Mouse (Mus musculus) gastrocnemius, adult 8-10 months (tissue): Measurements from ENCODE around the gene Gm9774. TPM values are rescaled to one million over a fixed set of nuclear protein-coding genes. Genes with fewer than 3 reads are reported as not detected.

Experiments
- DNase-seq, 2 experiments: peaks; one replicate each; pipeline ENCODE4 v3.0.0; 2022; ENCODE audit warnings: low spot score in 2 of 2
- total RNA-seq, 4 experiments: library from RNA; stranded (reverse); gene quantifications; 2 replicates each; pipeline ENCODE4 v1.2.4; 2022

Gene Gm9774
- 1 to 10 TPM in 3 of 4 experiments, not detected in 1; 2.7 to 4.8 (median 4.7) TPM for total RNA-seq

DNA sequence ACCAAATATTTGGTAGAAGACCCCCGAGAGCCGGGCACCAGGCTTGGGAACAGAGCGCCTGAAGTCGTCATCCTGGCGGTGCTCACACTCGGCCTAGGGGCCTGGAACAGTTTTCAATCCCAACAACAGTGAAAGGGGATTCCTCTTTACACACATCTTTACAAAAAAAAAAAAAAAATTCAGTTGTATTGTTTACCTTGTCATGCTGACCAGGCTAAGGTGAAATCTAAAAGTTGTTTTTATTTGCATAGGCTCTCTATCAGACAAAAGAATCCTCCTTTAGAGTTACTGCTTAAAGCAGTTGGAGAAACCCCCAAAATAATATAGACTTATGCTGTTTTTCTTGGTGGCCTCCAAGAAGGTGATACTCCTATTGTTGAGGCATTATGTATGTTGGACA lies at the start of gene Gm9774:
Gene Gm9774 (minus strand): TSS at position 101 of the 400 bp plus-strand sequence.
- no peak for DNase-seq

DNA sequence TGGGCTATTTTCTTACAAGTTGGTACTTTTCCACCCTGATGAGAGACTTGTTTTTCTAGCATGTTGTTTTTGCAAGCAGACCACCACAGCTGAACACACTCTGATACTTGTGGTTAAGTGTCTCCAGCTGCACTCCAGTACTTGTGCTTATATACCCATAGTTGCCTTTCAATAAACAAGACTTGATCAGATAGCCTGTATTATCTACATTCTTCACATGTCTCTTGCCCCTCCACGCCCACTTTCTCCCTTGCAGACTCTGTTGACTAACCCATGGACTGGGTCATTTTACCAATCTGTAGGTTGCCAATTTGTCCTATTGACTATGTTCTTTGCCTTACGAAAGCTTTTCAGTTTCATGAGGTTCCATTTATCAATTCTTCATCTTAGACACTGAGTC lies 40.9 kb upstream of the Gm9774 start:
- no peak for DNase-seq

DNA sequence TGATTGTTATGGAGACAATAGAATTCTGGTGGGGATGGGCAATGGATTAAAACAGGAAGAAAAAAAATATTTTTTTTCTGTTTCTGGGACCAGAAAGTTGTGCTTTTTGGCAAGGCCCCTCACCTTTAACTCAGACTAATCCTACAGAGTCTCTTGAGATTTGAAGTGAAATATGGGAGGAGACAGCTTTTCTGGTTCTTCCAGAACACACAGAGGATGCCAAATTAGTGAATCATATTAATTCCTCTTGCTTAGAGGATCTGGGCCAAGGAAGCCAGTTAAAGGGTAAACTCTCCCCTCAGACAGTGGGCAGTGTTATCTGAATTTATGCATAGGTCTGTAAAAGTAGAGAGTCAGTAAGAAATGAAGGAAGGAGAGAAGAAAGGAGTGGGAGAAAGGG lies 38.2 kb upstream of the Gm9774 start:
- DNase-seq, result no peak

DNA sequence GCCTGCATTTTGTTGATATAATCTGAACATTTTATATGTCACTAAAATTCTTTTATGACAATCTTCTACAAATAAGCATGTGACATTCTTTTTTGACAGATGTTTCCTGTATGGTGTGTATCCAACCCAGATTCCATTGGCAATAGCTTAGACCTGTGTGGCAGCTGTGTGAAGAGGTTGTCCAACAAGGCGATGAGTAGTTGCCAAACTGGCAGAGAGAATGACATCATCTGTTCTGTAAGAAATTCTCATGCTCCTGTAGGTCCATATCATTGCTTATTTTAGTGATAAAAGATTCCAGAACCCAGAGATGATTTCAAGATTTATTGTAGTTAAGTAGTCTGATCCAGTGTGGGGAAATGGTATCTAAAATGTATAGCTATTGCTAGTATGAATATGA lies 37.4 kb upstream of the Gm9774 start:
- no peak for DNase-seq

DNA sequence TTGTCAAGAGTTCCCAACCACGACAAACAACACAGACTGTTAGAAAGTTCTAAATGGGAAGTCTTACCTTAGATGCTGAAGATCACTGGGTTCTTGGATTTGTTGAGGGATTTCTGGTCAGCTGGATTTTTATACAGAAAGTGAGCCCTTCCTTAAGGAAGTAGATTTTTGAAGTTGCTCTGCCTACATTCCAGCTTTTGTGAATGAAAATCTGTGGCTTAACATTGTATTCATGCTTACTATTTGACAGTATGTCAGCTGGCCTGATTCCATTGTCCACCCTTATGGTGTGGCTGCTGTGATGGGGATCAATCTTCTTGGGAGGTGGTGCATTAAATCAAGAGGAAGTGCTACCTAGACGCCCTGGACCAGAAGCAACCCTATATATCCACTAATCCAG lies 29.4 kb upstream of the Gm9774 start, which contains the start of gene Sprr3:
Gene Sprr3 (minus strand): TSS at position 101 of the 400 bp plus-strand sequence.
- DNase-seq, result no peak

DNA sequence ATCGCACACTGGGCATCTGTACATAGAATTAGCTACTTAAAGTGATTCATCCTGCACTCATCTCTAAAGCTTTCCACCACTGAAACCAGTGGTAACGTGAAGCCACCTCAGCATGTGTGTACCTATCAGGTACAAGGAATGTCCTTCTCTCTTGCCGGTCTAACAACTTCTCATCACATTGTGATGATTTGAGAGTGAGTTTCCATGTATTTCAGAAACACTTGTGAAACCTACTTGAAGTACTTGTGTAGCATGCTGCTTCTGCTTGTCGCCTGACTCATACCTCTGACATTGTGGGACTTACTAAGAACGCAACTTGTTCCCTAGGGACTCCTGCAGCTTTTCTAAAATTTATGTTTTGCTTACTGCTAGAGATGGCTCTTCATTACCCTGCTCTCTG lies 25.9 kb upstream of the Gm9774 start:
- DNase-seq, result no peak

DNA sequence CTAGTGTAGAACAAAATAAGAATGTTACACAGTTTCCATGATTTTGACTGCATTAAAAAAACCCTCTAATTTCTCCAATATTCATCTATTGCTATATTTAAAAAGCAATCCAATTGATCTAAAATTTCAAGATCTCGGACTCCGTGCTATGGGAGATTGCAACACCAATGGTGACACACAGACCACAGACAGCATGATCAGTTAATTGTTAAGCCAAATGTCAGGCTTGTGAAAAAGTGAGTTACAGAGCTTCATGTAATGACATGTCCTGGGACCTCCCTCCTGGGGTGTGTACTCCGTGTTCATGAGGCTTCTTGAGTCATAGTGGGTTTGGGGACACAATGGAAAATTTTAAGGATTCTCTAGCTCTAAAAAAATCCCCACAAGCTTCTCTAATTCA lies 11.0 kb upstream of the Gm9774 start:
- no peak for DNase-seq

DNA sequence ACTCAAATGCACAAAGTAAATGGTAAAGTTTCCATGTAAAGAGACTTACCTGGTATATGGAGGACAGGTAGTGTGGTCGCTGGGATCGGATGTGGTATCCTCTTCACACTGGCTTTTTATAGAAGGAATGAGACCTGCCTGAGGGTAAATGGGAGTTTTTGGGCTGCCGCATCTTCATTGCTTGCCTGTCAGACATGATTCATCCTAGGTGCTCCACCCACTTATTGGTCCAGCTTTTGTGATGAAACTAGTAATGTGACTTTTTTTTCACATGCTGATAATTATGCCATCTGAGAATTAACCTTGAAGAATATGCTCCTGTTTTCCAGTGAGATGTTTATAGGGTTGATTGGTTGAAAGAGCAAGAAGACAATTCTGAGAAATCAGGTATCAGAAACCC lies 9.5 kb upstream of the Gm9774 start, which contains the start of gene Sprr1b:
Gene Sprr1b (minus strand): TSS at position 101 of the 400 bp plus-strand sequence.
- no peak for DNase-seq

DNA sequence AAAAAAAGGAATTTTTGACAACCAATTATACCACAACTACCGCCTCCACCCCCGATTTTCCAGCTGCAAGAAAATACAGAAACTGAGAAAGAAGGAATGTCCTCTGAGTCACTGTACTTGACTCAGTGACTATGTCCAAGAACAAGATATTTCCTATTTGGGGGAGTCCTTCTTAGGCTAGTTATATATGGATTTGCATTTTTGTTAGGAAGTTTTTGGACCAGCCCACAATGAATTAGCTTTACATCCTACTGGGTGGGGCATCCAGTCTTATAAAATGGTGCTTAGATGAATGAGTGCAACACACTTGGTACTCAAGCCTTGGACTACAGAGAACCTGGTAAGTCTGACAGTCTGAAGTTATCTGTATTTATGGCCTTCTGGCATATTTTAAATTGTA lies 3.1 kb upstream of the Gm9774 start, which contains the start of gene Sprr2k:
Gene Sprr2k (plus strand): TSS at position 301 of the 400 bp plus-strand sequence.
- DNase-seq, result no peak

DNA sequence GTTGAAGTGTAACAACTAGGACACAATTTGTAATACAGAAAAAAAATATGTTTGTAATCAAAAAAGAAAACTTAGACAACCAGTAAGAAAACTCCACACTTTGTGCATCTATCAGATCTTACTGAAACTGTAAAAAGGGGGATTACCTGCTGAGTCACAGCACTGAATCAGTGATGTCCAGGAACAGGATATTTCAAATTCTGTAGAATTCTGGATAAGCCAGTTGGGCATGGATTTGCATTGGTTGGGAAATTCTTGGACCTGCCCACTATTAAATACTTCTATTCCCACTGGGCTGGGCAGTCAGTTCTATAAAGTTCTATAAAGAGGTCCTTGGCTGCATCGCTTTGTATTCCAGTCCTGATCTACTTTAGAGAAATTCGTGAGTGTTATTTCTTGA lies 11.4 kb downstream of the Gm9774 start, which contains the start of gene Sprr2j-ps:
Gene Sprr2j-ps (plus strand): TSS at position 301 of the 400 bp plus-strand sequence.
- DNase-seq, result no peak

DNA sequence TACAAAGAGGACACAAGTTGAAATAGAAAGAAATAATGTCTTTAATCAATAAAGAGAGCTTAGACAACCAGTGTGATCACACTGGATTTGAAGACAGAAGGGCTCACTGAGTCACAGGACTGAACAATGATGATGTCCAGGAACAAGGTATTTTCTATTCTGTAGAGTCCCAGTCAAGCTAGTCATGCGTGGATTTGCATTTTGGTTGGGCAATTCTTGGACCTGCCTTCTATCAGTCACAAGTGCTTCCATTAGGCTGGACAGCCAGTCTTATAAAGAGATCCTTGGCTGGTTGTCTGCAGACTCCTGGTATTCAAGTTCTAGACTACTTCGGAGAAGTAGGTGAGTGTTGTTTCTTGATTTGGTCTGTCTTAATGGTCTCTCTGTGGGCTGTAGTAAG lies 21.5 kb downstream of the Gm9774 start, which contains the start of gene Sprr2i:
Gene Sprr2i (plus strand): TSS at position 301 of the 400 bp plus-strand sequence.
- DNase-seq, result no peak

DNA sequence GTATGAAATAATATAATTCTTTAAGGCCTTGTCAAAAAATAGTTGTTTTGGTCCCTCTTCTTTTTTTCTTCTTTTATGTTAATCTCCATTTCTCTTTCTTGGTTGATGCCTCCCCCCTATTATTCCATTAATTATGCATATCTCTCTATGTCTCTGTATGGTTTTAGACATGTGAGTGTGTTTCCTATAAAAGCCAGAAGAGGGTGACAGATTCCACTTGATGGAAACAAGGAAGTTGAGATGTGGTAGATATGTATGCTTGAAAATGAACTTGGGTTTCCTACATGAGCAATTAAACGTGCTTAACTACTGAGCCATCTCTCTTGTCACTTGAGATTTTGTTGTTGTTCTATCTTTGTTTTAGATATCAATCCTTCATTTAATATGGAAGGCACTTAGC lies 34.9 kb downstream of the Gm9774 start:
- DNase-seq, result no peak

DNA sequence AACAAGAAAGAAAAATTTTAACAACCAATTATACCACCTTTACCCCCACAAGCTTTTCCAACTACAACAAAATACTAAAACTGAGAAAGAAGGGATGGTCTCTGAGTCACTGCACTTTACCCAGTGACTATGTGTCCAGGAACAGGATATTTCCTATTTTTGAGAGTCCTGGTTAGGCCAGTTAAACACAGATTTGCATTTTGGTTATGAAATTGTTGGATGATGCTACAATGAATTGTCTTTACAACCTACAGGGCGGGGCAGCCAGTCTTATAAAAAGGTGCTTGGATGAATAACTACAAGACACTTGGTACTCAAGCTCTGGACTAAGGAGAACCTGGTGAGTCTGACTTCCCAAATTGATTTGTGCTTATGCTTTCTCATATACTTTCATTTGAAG lies 43.8 kb downstream of the Gm9774 start, which contains the start of gene Sprr2h:
Gene Sprr2h (plus strand): TSS at position 301 of the 400 bp plus-strand sequence.
- no peak for DNase-seq

Other genes with a start within 250 kb of the Gm9774 start
- not detected for gene Sprr2a1, start 213.6 kb downstream of the Gm9774 start, total RNA-seq
- gene Sprr2a2, start 213.5 kb downstream of the Gm9774 start, total RNA-seq, result not detected
- gene Sprr2a3, start 144.0 kb downstream of the Gm9774 start, total RNA-seq, result not detected
- gene Sprr2b, start 112.8 kb downstream of the Gm9774 start, total RNA-seq, result not detected
- gene Sprr2d, start 90.3 kb downstream of the Gm9774 start, total RNA-seq, result not detected
- gene Sprr2e, start 77.3 kb downstream of the Gm9774 start, total RNA-seq, result not detected
- gene Sprr2f, start 64.2 kb downstream of the Gm9774 start, total RNA-seq, result not detected
- not detected for gene Sprr2h, start 43.7 kb downstream of the Gm9774 start, total RNA-seq
- gene Sprr2i, start 21.4 kb downstream of the Gm9774 start, total RNA-seq, result not detected
- not detected for gene Sprr2j-ps, start 11.3 kb downstream of the Gm9774 start, total RNA-seq
- gene Sprr2k, start 3.2 kb upstream of the Gm9774 start, total RNA-seq, result not detected
- gene Sprr1b, start 9.4 kb upstream of the Gm9774 start, total RNA-seq, result not detected
- not detected for gene Sprr3, start 29.3 kb upstream of the Gm9774 start, total RNA-seq
- not detected for gene Sprr1a, start 56.5 kb upstream of the Gm9774 start, total RNA-seq
- not detected for gene Sprr4, start 71.1 kb upstream of the Gm9774 start, total RNA-seq
- not detected for gene 2310046K23Rik, start 105.1 kb upstream of the Gm9774 start, total RNA-seq
- not detected for gene Ivl, start 144.3 kb upstream of the Gm9774 start, total RNA-seq
- gene Smcp, start 159.6 kb upstream of the Gm9774 start, total RNA-seq, result not detected
- not detected for gene 2210017I01Rik, start 178.1 kb upstream of the Gm9774 start, total RNA-seq
- not detected for gene Lce6a, start 192.2 kb upstream of the Gm9774 start, total RNA-seq
- gene Lce1a1, start 218.9 kb upstream of the Gm9774 start, total RNA-seq, result not detected
- gene Lce1b, start 227.5 kb upstream of the Gm9774 start, total RNA-seq, result not detected
- not detected for gene Lce1a2, start 240.9 kb upstream of the Gm9774 start, total RNA-seq
- gene Lce1c, start 249.8 kb upstream of the Gm9774 start, total RNA-seq, result not detected